Mouse (Mus musculus): ENCODE results near the gene Asb2. TPM values are rescaled to one million over a fixed set of nuclear protein-coding genes. Genes with fewer than 3 reads are reported as not detected.

Asb2 gene
- polyA plus RNA-seq (2012; rRNA removed), result 2.2 and 8.5 TPM in 2 replicates

DNA sequence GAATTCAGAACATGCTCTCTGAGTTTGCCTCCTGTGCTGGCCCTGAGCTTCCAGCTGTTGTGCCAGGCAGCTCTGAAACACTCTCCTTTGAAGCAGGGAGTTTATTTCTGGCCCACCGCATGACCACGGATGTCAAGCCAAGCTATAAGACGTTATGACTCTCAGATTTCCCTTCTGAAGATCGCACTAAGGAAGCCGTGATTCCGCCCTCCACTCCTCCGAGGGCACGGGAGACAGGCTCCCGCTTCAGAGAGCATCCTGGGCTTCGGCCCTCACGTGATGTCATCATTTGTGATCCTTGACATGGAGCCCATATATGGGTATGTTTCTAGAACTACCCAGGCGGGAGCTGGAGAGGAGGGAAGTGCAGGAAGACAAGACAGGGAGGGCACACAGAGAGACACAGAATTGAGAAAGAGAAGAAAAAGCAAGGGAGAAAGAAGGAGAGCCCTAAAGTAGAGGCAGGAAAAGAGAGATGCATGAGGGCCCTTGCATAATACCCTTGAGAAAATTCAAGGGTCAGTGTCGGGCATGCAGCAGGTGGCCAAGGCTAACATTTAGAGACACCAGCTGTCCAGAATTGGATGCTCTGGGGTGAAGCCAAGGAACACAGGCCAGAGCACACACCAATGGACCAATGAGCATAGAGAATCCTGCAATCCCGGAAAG, at the start of gene Asb2:
Gene Asb2, minus strand, starts transcription at position 256 of the 669 bp plus-strand sequence.

GRCm38 (mm10) chr12:103388505-103389347, 32.9 kb upstream of the Asb2 start, which contains the start of gene Otub2:
Otub2 (plus strand) TSS chr12:103388682.

GRCm38 (mm10) chr12:103310744-103311267, 45.0 kb downstream of the Asb2 start, which contains the start of gene Fam181a:
Fam181a (plus strand) TSS chr12:103310975.

Other genes starting within 250 kb of the Asb2 start
- gene Prima1, start 113.9 kb downstream of the Asb2 start, polyA plus RNA-seq (2012; rRNA removed), result 3.0 and 5.4 TPM in 2 replicates
- gene Fam181a, start 45.0 kb downstream of the Asb2 start, polyA plus RNA-seq (2012; rRNA removed), result 20.3 and 41.4 TPM in 2 replicates
- gene Otub2, start 32.7 kb upstream of the Asb2 start, polyA plus RNA-seq (2012; rRNA removed), result 7.1 and 9.7 TPM in 2 replicates
- 0.94 and 0.96 TPM in 2 replicates for gene 9330161L09Rik, start 51.8 kb upstream of the Asb2 start, polyA plus RNA-seq (2012; rRNA removed)
- 64.5 and 84.8 TPM in 2 replicates for gene Ddx24, start 69.8 kb upstream of the Asb2 start, polyA plus RNA-seq (2012; rRNA removed)
- 5.0 and 7.8 TPM in 2 replicates for gene Ifi27, start 78.2 kb upstream of the Asb2 start, polyA plus RNA-seq (2012; rRNA removed)
- 0.52 and 2.0 TPM in 2 replicates for gene Ifi27l2a, start 87.7 kb upstream of the Asb2 start, polyA plus RNA-seq (2012; rRNA removed)
- not detected in 2 replicates for gene Ifi27l2b, start 101.2 kb upstream of the Asb2 start, polyA plus RNA-seq (2012; rRNA removed)
- 4.2 and 4.7 TPM in 2 replicates for gene Ppp4r4, start 176.3 kb upstream of the Asb2 start, polyA plus RNA-seq (2012; rRNA removed)

Measured in central nervous system, embryonic 11.5 days (tissue).